Mouse (Mus musculus): ENCODE measurements around the gene Cdyl2. TPM values are rescaled to one million over a fixed set of nuclear protein-coding genes. Genes with fewer than 3 reads are reported as not detected.

Cdyl2 gene
- total and polyA plus RNA-seq, 3 experiments, result not detected

DNA sequence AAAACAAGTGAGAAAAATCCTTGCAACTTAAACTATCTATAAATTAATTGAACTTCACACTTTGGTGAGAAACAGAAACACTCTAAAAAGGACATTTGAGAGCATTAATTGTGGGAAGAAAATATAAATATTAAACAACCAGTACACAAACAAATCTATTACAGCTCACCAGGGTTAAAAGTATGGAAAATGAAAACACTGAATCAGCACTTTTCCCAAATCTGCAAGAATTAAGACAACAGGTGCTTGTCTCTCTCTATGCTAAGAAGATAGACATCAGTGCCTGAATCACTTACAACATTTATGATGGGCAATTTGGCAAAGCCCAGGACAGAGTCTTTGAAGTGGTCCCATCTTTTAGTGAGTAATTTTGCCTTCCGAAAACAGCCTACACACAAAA is 56.6 kb downstream of the Cdyl2 start:
- no peaks in the 10 kb centered on the region for H3K27me3 ChIP-seq (ENCODE audit: insufficient read depth, low read length)
- H3K36me3 ChIP-seq (replicated peaks), result no peaks in the 10 kb centered on the region
- no peaks in the 10 kb centered on the region for H3K4me1 ChIP-seq (ENCODE audit: insufficient read depth, low read depth, low read length)
- no peak for DNase-seq (ENCODE audit: low spot score)
- TF ChIP-seq TAL1 (conservative IDR thresholded peaks at IDR 0.05; ENCODE audit: low read depth, low read length) (no peak), CTCF (IDR thresholded peaks at IDR 0.05; ENCODE audit: low read depth, low read length) (no peak), POLR2AphosphoS5 (IDR thresholded peaks at IDR 0.05; ENCODE audit: insufficient replicate concordance, low read depth, low read length) (no peak), GATA2 (IDR thresholded peaks at IDR 0.05; ENCODE audit: borderline replicate concordance, low read depth, low read length) (no peak), GATA1 (IDR thresholded peaks at IDR 0.05; ENCODE audit: borderline replicate concordance, low read length) (no peak)
- H3K4me3 ChIP-seq (ENCODE audit: low read depth, low read length), result no peak overlapping the region
- ATAC-seq (ENCODE audit: extremely low read depth, insufficient number of reproducible peaks, low FRiP score, poor library complexity, severe bottlenecking), result no peak
- H3K9me3 ChIP-seq (replicated peaks), result peaks cover 73% of the 10 kb centered on the region

DNA sequence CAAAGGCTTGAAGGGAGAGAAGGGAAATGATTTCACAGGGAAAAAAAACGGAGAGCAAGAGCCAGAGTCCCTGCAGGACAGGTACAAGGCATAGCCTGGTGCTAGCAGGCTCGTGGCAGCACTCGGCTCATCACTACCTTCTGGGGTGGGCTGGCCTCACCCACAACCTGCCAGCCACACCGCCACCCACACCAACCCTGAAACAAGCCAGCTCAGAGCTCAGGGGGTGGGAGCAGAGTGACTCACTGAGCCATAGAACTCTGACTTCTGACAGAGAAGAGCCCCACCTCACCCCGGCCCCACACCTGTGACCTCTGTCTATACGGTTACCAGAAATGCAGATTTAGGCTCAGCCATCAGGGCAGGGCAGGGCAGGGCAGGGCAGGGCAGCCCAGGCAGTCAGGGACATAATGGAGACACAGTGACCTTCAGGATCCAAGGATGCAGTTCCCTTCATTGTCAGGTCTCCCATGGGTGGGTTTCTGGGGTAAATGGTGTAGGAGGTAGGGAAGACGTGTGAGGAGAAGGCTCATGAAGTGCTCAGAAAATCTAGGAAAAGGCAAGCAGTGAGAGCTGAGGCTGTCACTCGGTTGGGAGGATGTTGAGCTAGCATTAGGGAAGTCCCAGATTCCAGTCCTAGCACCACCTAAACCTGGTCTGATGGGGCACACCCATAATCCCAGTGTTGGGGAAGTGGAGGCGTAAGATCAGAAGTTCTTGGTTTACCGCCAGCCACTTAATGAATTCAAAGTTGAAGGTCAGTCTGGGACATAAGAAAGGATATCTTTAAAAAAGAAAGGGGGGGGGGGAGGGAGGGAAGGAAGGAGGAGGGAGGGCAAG is 58.6 kb downstream of the Cdyl2 start:
- H3K36me3 ChIP-seq (replicated peaks), result no peaks in the 10 kb centered on the region
- ATAC-seq (ENCODE audit: extremely low read depth, insufficient number of reproducible peaks, low FRiP score, poor library complexity, severe bottlenecking) (no peak), DNase-seq (ENCODE audit: low spot score) (no peak)
- H3K4me1 ChIP-seq (ENCODE audit: insufficient read depth, low read depth, low read length), result no peaks in the 10 kb centered on the region
- TF ChIP-seq TAL1 (conservative IDR thresholded peaks at IDR 0.05; ENCODE audit: low read depth, low read length) (no peak), GATA2 (IDR thresholded peaks at IDR 0.05; ENCODE audit: borderline replicate concordance, low read depth, low read length) (no peak), GATA1 (IDR thresholded peaks at IDR 0.05; ENCODE audit: borderline replicate concordance, low read length) (no peak), CTCF (IDR thresholded peaks at IDR 0.05; ENCODE audit: low read depth, low read length) (no peak), POLR2AphosphoS5 (IDR thresholded peaks at IDR 0.05; ENCODE audit: insufficient replicate concordance, low read depth, low read length) (no peak)
- no peak overlapping the region for H3K4me3 ChIP-seq (ENCODE audit: low read depth, low read length)
- H3K27me3 ChIP-seq (ENCODE audit: insufficient read depth, low read length), result no peaks in the 10 kb centered on the region
- H3K9me3 ChIP-seq (replicated peaks), result peaks cover 75% of the 10 kb centered on the region

DNA sequence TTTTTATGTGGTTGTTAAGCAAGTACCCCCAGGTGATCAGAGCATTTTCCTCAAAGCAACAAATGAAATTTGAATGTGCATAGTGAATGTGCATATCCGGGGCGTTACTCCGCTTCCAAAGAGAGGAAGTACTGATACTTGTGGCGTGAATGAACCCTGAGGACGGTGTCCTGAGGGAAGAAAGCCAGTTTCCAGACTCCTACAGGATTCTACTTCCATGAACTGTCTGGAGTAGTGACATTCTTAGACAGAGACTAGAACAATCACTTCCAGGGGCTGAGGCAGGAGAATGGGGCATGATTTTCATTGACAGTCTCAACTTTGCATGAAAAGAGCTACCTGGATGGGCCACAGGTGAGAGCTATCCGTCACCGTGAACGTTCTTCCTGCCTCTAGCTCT is 59.3 kb downstream of the Cdyl2 start:
- H3K36me3 ChIP-seq (replicated peaks), result no peaks in the 10 kb centered on the region
- TF ChIP-seq TAL1 (conservative IDR thresholded peaks at IDR 0.05; ENCODE audit: low read depth, low read length) (no peak), POLR2AphosphoS5 (IDR thresholded peaks at IDR 0.05; ENCODE audit: insufficient replicate concordance, low read depth, low read length) (no peak), GATA2 (IDR thresholded peaks at IDR 0.05; ENCODE audit: borderline replicate concordance, low read depth, low read length) (no peak), CTCF (IDR thresholded peaks at IDR 0.05; ENCODE audit: low read depth, low read length) (no peak), GATA1 (IDR thresholded peaks at IDR 0.05; ENCODE audit: borderline replicate concordance, low read length) (no peak)
- ATAC-seq (ENCODE audit: extremely low read depth, insufficient number of reproducible peaks, low FRiP score, poor library complexity, severe bottlenecking) (no peak), DNase-seq (ENCODE audit: low spot score) (no peak)
- H3K4me1 ChIP-seq (ENCODE audit: insufficient read depth, low read depth, low read length), result no peaks in the 10 kb centered on the region
- H3K4me3 ChIP-seq (ENCODE audit: low read depth, low read length), result no peak overlapping the region
- H3K27me3 ChIP-seq (ENCODE audit: insufficient read depth, low read length), result no peaks in the 10 kb centered on the region
- H3K9me3 ChIP-seq (replicated peaks), result peaks cover 76% of the 10 kb centered on the region

DNA sequence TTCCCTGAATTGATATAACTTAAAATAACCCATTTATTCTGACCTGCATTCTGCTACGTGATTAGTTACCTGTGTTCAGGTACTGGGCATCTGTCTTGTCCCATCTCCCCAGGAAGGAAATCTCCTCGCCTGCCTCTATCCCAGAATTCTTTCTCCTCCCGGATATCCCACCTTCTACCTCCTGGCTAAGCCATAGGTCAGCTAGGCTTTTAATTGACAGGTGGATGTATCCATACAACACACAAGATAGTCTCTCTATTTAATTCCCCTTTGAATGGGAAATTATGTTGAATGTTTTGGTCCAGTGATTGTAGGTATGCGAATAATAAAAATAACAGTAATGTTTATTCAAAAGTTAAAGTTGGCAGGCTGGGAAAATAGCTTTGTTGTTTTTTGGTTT is 59.7 kb downstream of the Cdyl2 start:
- Histone ChIP-seq H3K27me3 (ENCODE audit: insufficient read depth, low read length) (no peaks in the 10 kb centered on the region), H3K9me3 (replicated peaks) (peaks cover 77% of the 10 kb centered on the region), H3K36me3 (replicated peaks) (no peaks in the 10 kb centered on the region), H3K4me3 (ENCODE audit: low read depth, low read length) (no peak overlapping the region), H3K4me1 (ENCODE audit: insufficient read depth, low read depth, low read length) (no peaks in the 10 kb centered on the region)
- no peak for TF ChIP-seq POLR2AphosphoS5 (IDR thresholded peaks at IDR 0.05; ENCODE audit: insufficient replicate concordance, low read depth, low read length)
- TF ChIP-seq GATA1 (IDR thresholded peaks at IDR 0.05; ENCODE audit: borderline replicate concordance, low read length), result no peak
- TF ChIP-seq GATA2 (IDR thresholded peaks at IDR 0.05; ENCODE audit: borderline replicate concordance, low read depth, low read length), result no peak
- no peak for TF ChIP-seq CTCF (IDR thresholded peaks at IDR 0.05; ENCODE audit: low read depth, low read length)
- no peak for TF ChIP-seq TAL1 (conservative IDR thresholded peaks at IDR 0.05; ENCODE audit: low read depth, low read length)
- ATAC-seq (ENCODE audit: extremely low read depth, insufficient number of reproducible peaks, low FRiP score, poor library complexity, severe bottlenecking), result no peak
- DNase-seq (ENCODE audit: low spot score), result no peak

DNA sequence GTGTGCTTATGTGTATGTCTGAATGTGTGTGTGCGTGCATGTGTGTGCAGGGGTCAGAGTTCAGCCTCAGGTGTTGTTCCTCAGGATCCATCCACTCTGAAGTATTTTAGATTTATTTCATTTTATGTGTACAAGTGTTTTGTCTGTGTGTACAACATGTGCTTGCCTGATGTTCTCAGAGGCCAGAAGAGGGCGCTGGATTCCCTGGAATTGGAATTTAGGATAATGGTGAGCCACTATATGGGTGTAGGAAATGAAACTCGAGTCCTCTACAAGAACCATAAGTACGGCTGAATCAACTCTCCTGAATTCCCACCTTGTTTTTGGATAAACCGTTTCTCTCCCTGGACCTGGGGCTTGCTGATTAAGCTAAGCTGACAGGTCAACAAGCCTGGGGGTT is 61.2 kb downstream of the Cdyl2 start:
- DNase-seq (ENCODE audit: low spot score) (no peak), ATAC-seq (ENCODE audit: extremely low read depth, insufficient number of reproducible peaks, low FRiP score, poor library complexity, severe bottlenecking) (no peak)
- Histone ChIP-seq H3K9me3 (replicated peaks) (peaks cover 80% of the 10 kb centered on the region), H3K4me1 (ENCODE audit: insufficient read depth, low read depth, low read length) (no peaks in the 10 kb centered on the region), H3K4me3 (ENCODE audit: low read depth, low read length) (no peak overlapping the region), H3K27me3 (ENCODE audit: insufficient read depth, low read length) (no peaks in the 10 kb centered on the region), H3K36me3 (replicated peaks) (no peaks in the 10 kb centered on the region)
- TF ChIP-seq POLR2AphosphoS5 (IDR thresholded peaks at IDR 0.05; ENCODE audit: insufficient replicate concordance, low read depth, low read length), result no peak
- no peak for TF ChIP-seq GATA1 (IDR thresholded peaks at IDR 0.05; ENCODE audit: borderline replicate concordance, low read length)

DNA sequence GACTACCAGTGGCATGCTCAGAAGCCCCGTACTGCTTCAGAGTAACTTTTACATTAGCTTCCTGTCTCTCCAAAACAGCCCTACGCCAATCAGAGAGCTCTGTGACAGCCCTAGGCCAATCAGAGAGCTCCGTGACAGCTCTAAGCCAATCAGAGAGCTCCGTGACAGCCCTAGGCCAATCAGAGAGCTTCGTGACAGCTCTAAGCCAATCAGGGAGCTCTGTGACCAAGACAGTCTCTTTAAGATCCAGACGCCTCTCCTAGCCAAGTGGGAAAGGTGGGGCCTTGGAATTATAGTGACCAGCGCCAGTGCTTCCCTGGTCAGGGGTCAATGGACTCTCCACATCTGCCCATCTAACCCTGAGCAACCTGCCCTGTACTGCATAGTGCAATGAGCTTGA is 62.2 kb downstream of the Cdyl2 start:
- Histone ChIP-seq H3K27me3 (ENCODE audit: insufficient read depth, low read length) (no peaks in the 10 kb centered on the region), H3K4me3 (ENCODE audit: low read depth, low read length) (no peak overlapping the region), H3K9me3 (replicated peaks) (peaks cover 77% of the 10 kb centered on the region), H3K4me1 (ENCODE audit: insufficient read depth, low read depth, low read length) (no peaks in the 10 kb centered on the region), H3K36me3 (replicated peaks) (no peaks in the 10 kb centered on the region)
- TF ChIP-seq GATA2 (IDR thresholded peaks at IDR 0.05; ENCODE audit: borderline replicate concordance, low read depth, low read length) (no peak), TAL1 (conservative IDR thresholded peaks at IDR 0.05; ENCODE audit: low read depth, low read length) (no peak), POLR2AphosphoS5 (IDR thresholded peaks at IDR 0.05; ENCODE audit: insufficient replicate concordance, low read depth, low read length) (no peak), GATA1 (IDR thresholded peaks at IDR 0.05; ENCODE audit: borderline replicate concordance, low read length) (no peak), CTCF (IDR thresholded peaks at IDR 0.05; ENCODE audit: low read depth, low read length) (no peak)
- ATAC-seq (ENCODE audit: extremely low read depth, insufficient number of reproducible peaks, low FRiP score, poor library complexity, severe bottlenecking), result no peak
- no peak for DNase-seq (ENCODE audit: low spot score)
